Mouse (Mus musculus): ENCODE data around the gene Prmt3. TPM values are rescaled to one million over a fixed set of nuclear protein-coding genes. Genes with fewer than 3 reads are reported as not detected.

Prmt3 gene
- total RNA-seq (2015) (55.0 and 73.0 TPM in 2 replicates), total RNA-seq (2017) (51.5 and 53.0 TPM in 2 replicates)

GRCm38 (mm10) chr7:49778114-49778901, at the start of gene Prmt3:
Prmt3 (plus strand) TSS chr7:49778346.
- peak; percentile 86 for ATAC-seq (replicated peaks; ENCODE audit: poor library complexity)

GRCm38 (mm10) chr7:49734342-49734741, 43.8 kb upstream of the Prmt3 start:
- ATAC-seq (replicated peaks; ENCODE audit: poor library complexity) = no peak

- no peak for ATAC-seq (replicated peaks; ENCODE audit: poor library complexity)
Observed at GRCm38 (mm10) chr7:49739448-49739847, 38.7 kb upstream of the Prmt3 start.

- ATAC-seq (replicated peaks; ENCODE audit: poor library complexity) = peak; percentile 52
Observed at GRCm38 (mm10) chr7:49741474-49741873, 36.7 kb upstream of the Prmt3 start.

- no peak for ATAC-seq (replicated peaks; ENCODE audit: poor library complexity)
Observed at GRCm38 (mm10) chr7:49741923-49742322, 36.2 kb upstream of the Prmt3 start.

- ATAC-seq (replicated peaks; ENCODE audit: poor library complexity) = peak; percentile 73
Observed at GRCm38 (mm10) chr7:49751148-49751547, 27.0 kb upstream of the Prmt3 start.

- ATAC-seq (replicated peaks; ENCODE audit: poor library complexity) = peak; percentile 69
Observed at GRCm38 (mm10) chr7:49752730-49753506, 25.2 kb upstream of the Prmt3 start.

GRCm38 (mm10) chr7:49754767-49755166, 23.4 kb upstream of the Prmt3 start:
- ATAC-seq (replicated peaks; ENCODE audit: poor library complexity) = peak; percentile 64

GRCm38 (mm10) chr7:49758934-49759571, 19.1 kb upstream of the Prmt3 start, which contains the start of gene Htatip2:
Htatip2 (plus strand) TSS chr7:49759115.
- ATAC-seq (replicated peaks; ENCODE audit: poor library complexity) = peak; percentile 83

GRCm38 (mm10) chr7:49762605-49763004, 15.5 kb upstream of the Prmt3 start:
- peak; percentile 60 for ATAC-seq (replicated peaks; ENCODE audit: poor library complexity)

GRCm38 (mm10) chr7:49764011-49764716, 14.0 kb upstream of the Prmt3 start:
- peak; percentile 83 for ATAC-seq (replicated peaks; ENCODE audit: poor library complexity)

GRCm38 (mm10) chr7:49766166-49766565, 12.0 kb upstream of the Prmt3 start:
- ATAC-seq (replicated peaks; ENCODE audit: poor library complexity) = no peak

- ATAC-seq (replicated peaks; ENCODE audit: poor library complexity) = no peak
Observed at GRCm38 (mm10) chr7:49768509-49768908, 9.6 kb upstream of the Prmt3 start.

GRCm38 (mm10) chr7:49774396-49774795, 3.8 kb upstream of the Prmt3 start:
- ATAC-seq (replicated peaks; ENCODE audit: poor library complexity) = no peak

GRCm38 (mm10) chr7:49777585-49777984, 561 bp upstream of the Prmt3 start:
- no peak for ATAC-seq (replicated peaks; ENCODE audit: poor library complexity)

- ATAC-seq (replicated peaks; ENCODE audit: poor library complexity) = peak; percentile 38
Observed at GRCm38 (mm10) chr7:49778904-49779615, 914 bp downstream of the Prmt3 start.

GRCm38 (mm10) chr7:49783017-49783416, 4.9 kb downstream of the Prmt3 start:
- ATAC-seq (replicated peaks; ENCODE audit: poor library complexity) = peak; percentile 35

GRCm38 (mm10) chr7:49785141-49785540, 7.0 kb downstream of the Prmt3 start:
- ATAC-seq (replicated peaks; ENCODE audit: poor library complexity) = no peak

GRCm38 (mm10) chr7:49786618-49787382, 8.7 kb downstream of the Prmt3 start:
- peak; percentile 63 for ATAC-seq (replicated peaks; ENCODE audit: poor library complexity)

GRCm38 (mm10) chr7:49787383-49787645, 9.2 kb downstream of the Prmt3 start:
- no peak for ATAC-seq (replicated peaks; ENCODE audit: poor library complexity)
